Mouse (Mus musculus) yolk sac, embryonic 10.5 days (tissue): ENCODE measurements at regions not wholly inside any gene's neighbourhood (a gene's known extent, or its start where the extent isn't known, plus 50 kb on each side); places are given as distances from the start of the nearest gene placed in this dataset.

Experiments used
- DNase-seq: peaks from one replicate; pipeline ENCODE4 v3.0.0-alpha.2; 2017; ENCODE audit warnings: low spot score

GRCm38 (mm10) chr10:95085688-95086268 lies 141.1 kb upstream of the Plxnc1 start:
- DNase-seq, result no peak

- no peak for DNase-seq
Observed at GRCm38 (mm10) chr10:95083341-95084148, 138.9 kb upstream of the Plxnc1 start.

GRCm38 (mm10) chr10:95082634-95083033 lies 138.0 kb upstream of the Plxnc1 start:
- no peak for DNase-seq

GRCm38 (mm10) chr10:95079979-95080378 lies 135.3 kb upstream of the Plxnc1 start:
- no peak for DNase-seq

DNA sequence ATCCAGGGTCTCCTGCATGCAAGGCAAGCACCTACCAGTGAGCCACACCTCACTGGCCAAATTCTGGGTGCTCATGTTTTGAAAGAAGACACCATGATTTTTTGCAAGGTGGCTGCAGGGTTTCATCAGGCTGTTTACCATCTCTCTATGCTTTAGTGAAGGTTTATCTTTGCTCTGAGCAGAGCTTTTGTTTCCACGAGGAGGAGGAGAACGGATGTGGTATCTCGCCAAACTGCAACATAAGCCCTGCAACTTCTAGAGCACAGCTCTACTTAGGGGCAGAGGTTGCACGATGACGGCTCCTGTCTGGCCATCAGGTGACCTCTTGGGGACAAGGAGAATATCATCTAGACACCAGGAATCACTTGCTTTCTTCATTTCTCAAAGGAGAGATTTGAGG lies 131.8 kb upstream of the Plxnc1 start:
- DNase-seq, result no peak

GRCm38 (mm10) chr10:95075897-95076296 lies 131.3 kb upstream of the Plxnc1 start:
- DNase-seq, result no peak

- DNase-seq, result no peak
Observed at GRCm38 (mm10) chr10:95074959-95075590, 130.4 kb upstream of the Plxnc1 start.

DNA sequence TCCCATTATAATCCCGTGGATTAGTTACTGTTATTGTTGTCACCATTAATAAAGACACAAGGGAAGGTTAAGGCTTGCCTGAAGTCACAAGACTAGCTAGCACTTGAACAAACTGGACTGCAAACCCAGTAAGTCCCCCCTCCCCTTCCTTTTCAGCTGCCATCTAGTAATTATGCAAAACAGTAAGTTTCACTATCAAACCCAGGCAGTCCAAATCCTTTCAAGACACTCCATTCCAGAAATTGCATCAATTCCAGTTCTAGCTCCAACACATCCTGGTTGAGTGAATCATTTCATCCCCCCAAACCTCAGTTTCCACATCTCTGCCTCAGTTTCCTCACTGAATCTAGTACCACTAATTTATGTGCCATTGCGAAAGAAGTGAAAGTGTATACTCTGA lies 129.7 kb upstream of the Plxnc1 start:
- DNase-seq, result no peak

DNA sequence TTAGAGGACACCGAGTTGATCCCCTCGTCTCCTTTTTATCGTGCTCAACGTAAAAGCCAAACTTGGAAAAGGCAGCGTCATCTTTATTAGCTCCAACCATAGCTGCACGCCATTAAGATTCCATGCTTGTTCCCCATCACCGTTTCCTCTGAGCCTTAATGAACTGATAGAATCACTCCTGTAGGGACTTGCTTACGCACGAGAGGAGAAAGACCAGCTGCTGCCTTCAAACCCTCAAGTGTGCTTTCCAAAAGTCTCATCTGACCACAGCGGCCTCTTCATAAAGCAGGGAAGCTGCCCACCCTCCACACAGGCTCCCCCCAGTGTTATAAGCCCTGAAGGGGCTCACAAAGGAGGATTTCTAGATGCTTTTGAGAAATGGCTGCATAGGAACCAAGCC lies 123.3 kb upstream of the Plxnc1 start:
- DNase-seq, result no peak

DNA sequence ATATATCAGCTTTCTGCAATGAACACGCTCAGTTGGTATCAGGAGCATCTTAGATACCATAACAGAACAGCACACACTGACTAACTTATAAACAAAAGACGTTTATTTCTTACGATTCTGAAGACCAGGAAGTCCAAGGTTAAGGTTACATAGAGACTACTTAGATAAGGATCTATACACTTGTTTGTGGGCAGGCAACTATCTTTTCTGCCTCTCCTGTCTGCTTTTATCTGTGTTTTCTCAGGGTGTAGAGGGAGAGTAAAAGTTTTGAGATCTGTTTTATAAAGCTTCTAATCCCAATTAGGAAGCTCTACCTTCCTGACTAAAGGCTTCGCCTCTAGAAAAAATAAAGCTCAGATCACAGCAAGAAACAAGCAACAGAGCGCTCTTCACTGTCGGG lies 122.1 kb upstream of the Plxnc1 start:
- DNase-seq, result no peak

GRCm38 (mm10) chr10:95059486-95060091 lies 115.0 kb upstream of the Plxnc1 start:
- no peak for DNase-seq

- DNase-seq, result no peak
Observed at GRCm38 (mm10) chr10:95059078-95059477, 114.4 kb upstream of the Plxnc1 start.

DNA sequence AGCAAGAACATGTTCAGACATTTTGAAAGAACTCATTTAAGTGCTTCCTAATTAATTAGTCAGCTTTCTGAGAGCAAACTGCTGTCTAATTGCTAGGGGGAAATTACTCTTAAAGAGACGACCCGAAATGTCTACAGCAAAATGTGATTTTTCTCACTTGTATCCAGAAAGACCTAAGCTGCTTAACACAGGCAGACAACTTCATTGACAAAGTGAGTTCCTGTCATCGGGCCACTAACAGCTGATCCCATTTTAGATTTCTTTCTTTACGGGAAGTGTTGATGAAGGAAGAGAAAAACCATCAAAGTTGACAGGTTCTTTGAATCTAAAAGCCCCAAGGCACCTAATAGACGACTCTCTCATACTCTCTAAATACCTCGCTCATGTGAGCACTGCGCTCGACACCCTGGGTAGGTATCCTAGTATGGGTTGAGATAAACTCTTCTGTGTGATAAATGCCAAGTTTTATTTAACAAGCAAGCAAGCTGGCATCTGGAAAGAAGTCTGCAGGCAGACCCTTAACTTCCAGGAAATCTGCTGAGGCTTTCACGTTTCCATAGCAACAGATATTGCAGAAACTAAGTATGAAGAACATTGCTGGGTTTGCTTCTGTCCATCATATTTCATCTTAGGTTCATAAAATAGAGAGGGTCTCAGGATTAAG lies 112.5 kb upstream of the Plxnc1 start:
- DNase-seq, result no peak

DNA sequence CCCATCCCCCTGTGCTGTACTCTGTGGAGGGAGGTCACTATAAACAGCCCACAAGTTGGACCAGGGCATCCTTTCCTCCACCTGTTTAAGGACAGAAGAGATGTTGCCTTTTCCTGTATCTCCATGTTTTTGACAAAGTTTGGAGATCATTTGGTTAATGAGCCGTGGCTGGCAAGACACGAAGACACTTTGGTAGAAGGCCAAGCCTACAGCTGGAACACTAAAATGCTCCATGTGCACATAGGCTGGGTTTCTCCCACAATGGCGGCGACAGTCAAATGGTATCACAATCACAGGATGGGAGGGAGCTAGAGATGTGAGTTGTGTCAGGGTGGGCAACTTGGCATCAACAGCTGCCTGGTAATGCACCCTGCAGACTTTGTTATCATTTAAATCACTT lies 111.9 kb upstream of the Plxnc1 start:
- no peak for DNase-seq

DNA sequence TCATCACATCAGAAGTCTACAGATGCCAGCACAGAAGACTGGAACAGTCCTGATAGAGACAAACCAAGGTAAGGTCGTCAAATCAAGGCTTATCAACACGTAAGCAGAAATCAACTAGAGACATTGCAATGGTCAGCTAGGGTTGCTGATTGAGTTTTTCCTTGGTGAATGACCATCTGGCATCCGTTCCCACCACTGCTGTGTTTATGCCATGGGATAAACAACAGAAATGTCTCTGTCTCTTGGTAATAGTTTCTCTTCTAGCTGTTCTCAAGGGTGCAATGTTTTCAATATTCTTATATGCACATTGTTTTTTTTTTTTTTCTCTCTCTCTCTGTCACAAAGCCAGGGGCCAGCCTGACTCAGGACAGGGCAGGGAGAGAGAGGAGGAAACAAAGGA lies 110.2 kb upstream of the Plxnc1 start:
- DNase-seq, result no peak

DNA sequence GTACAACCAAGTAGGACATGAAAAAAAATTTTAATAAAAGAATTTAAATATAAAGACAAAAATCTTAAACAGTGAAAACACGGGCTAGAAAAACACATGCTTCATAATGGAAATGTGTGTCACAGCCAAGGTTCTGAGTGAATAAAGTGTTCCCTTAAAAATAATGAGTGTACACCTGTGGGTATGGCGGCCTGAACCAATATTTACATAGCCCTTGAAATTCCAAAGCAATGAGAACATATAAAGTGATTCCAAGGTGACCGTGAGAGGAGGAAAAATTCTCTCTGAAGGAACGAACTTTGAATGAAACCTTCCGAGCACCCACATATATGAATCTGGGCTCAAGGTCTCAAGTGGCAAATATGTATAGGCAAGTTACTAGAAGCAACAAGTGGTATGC lies 104.2 kb upstream of the Plxnc1 start:
- no peak for DNase-seq

DNA sequence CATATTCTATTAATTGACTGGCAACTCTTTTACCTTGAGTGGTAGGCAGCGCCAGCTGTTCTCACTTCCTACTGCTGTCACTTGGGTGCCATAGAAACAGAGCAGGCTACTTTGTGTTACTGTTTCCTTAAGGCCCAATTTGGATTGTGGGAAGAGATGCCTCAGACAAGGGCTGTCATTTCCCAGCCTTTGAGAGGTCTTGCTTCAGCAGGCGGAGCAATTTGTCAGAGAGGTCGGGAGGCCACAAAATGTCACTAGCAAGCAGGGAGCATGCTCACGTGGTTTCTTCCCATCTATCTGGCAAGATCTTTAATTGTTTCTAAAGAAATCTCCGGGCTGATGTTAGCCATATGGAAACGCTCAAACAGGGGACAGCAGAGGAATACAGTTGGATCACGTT lies 99.3 kb upstream of the Plxnc1 start:
- DNase-seq, result no peak

GRCm38 (mm10) chr10:95040258-95040895 lies 95.7 kb upstream of the Plxnc1 start:
- no peak for DNase-seq

DNA sequence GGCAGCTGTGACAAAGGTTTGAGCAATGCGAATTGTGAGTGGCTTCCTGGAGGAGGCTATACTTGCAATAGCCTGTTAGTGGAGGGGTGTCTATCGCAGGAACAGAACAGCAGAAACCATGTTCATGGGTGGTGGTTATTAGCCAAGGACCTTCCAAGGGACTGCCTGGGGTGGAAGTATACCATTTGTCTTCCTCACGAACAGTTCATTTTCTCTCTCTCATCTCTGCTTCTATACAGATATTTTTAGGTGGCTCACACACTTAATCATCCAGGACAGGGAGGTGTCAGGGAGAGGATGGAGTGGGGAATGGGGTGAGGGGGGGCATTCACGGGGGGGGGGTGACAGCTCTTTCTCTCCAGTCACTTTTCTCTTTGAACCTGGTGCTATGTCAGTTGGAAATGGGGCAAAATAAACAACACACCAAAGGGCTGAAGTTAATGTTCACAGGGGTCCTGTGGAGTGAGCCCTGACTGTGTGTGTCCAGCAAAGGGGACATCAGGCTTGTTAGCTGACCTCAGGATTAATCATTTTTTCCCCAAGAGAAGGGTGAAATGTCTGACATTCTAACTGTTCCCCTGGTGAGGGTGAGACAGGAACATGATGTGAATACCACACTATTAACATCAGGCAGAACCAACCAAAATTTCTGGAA lies 91.5 kb upstream of the Plxnc1 start:
- DNase-seq, result no peak

- DNase-seq, result no peak
Observed at GRCm38 (mm10) chr10:95035371-95035770, 90.7 kb upstream of the Plxnc1 start.

DNA sequence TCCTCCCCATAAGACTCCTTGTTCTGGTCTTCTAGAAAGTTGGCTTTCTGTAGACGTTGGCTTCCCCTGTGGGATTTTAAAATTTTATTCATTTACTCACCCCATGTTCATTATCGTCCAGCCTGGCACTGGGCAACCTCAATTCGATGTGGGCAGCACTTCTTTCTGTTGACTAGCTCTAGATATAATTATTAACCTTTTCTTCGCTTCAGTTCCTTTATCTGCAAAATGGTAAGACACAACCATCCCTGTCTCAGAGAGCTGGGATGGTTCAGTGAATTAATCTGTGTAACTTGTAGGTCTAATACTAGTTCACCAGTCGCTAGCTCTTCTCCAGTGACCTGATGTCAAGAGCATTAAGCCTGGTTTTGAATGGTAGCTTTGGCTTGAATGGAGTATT lies 89.9 kb upstream of the Plxnc1 start:
- no peak for DNase-seq
